Mouse (Mus musculus) heart, postnatal 14 days (tissue): ENCODE results near the gene Akr1b8. TPM values are rescaled to one million over a fixed set of nuclear protein-coding genes. Genes with fewer than 3 reads are reported as not detected.
A peak's percentile ranks its signal among the peaks of the same experiment; 100 is the strongest.
"Not testable (repeated sequence)": the region's sequence is repeated elsewhere in the genome, so short reads cannot be mapped to it uniquely, and the experiment has no call there.

Source experiments
- DNase-seq, 2 experiments: peaks; one replicate each; pipeline ENCODE4 v3.0.0; 2021 to 2022
- intact Hi-C: fragments of 180-260 bp; cut with DNase I; formaldehyde crosslinking; loops from one replicate; pipeline ENCODE4 v1.15.1; 2025
- total RNA-seq, 2 experiments: library from RNA; stranded (reverse); gene quantifications; 2 replicates each; pipeline ENCODE4 v1.2.3; 2021

Akr1b8 gene
- total RNA-seq, 2 experiments from 2014 or later: 4.2 to 4.4 TPM

DNA sequence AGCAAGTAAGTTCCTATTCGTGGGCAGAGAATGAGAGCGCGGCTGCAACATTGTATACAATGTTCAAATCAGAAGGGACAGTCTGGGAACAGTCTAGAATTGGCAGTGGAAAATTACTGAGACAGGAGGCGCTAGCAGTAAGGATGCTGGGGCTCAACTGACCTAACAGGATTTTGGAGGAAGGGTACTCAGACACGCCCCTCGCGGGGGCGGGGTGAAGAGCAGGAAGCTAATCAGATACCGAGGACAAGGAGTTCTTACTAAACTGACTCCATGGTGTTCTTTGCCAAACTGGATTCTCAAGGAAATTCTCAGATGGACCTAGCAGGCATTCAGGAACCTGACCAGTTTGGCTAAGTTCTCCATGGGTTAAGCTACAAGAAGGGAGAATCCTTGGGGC, 9.0 kb upstream of the Akr1b8 start:
- intact Hi-C loops: no loop called here
- peak in 1 of 2 experiments; percentile 8 for DNase-seq

DNA sequence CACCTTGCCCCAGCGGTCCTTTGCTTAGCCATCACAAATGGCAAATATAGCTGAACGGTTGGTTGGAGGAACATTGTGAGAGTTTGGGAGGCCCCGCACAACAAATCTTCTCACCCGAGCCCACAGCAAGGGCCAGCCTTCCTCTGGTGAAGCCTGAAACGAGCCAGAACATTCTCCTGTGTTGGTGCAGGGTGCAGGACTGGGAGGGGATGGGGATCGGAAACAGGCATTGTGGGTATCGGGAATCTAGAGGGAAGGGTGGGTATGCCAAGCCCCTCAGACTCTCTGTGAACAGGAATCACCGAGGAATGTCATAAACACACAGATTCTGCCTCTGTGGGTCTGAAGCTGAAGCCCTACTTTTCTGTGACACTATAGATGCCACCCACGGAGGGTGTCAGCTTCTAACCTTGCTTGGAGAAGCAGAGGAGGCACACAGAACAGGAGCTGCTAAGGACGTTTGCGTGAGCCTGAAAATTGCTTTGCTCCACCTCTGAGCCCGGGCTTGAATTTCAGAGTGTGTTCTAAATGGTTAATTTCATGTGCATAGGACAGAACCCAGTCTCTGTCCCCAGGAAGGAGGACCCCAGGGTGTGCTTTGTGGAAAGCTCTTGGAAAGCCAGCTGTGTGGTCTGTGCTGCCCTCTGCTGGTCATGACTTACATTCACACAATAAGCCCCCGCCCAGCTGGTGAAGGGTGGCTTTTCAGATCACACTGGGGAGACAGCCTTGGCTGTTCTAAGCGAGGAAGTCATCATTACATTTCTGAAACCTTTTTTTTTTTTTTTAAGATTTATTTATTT, 7.6 kb upstream of the Akr1b8 start:
- intact Hi-C loops: loop anchor here (1.0 to 2.0 kb wide), 2 partner anchors 53 to 103 kb away; no protein-coding TSS in a partner anchor
- peak; percentile 77 to 85 for DNase-seq

DNA sequence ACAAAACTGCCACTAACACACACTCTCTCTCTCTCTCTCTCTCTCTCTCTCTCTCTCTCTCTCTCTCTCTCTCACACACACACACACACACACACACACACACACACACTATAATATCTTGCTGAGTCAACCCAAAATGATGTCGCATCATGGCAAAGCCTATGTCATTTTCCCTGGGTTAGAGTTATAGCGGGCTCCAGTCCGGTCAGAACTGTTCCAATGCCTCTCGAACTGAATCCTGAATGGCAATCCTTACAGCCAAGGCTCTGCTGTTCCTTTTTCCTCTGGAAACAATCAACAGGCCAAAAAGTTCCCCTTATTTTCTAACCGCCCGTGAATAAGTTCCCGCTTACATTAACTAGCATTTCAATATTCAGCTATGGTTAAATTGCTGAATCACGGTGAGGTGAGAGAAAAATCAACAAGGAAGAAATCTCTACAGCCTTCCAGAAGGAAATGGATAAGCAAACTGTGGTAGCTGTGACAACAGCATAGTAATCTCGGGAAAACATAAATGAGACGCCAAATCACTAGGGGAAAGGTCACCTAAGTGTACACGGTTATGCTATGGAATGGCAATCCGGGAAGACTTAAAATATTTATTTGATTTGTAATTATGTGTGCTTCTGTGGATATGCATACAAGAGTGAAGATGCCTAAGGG, 3.8 kb upstream of the Akr1b8 start:
- DNase-seq: no peak
- intact Hi-C loops: no loop called here

DNA sequence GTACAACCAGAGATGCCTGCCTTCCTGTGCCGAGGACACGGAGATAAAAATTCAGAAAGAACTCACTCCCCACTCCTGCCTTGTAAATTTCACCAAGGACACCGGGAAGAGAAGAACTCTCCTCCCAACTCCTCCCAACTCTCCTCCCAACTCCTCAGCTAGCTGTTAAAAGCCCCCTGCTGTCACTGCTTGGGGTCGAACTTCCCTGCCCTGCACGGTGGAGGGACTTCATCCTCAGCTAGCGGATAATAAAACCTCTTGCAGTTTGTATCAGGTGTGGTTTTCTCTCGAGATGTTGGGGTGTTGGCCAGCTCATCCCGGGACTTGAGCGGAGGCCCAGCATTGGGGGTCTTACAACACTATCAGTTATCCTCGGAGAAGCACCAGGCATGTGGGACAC, 2.4 kb upstream of the Akr1b8 start:
- intact Hi-C loops, DNase-seq: not testable (repeated sequence)

DNA sequence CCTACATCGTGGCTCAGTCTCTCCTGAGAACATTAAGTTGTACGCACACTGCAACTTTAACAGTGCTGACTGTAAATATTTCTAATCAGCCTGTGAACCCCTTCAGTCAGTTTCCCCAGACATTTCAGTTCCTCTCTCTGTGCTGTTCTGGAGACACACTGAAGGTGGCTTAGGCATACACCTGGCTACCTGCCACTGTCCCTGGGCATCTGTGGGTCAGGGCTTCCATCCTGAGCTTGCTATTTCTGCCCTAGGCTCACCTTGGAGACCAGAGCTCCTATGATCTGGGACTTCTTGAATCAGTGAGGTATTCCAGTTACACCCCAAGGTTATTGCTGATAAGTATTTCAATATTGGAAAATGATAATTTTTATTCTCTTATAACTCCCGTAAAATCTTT, 1.5 kb upstream of the Akr1b8 start:
- no peak for DNase-seq
- intact Hi-C loops: no loop called here

DNA sequence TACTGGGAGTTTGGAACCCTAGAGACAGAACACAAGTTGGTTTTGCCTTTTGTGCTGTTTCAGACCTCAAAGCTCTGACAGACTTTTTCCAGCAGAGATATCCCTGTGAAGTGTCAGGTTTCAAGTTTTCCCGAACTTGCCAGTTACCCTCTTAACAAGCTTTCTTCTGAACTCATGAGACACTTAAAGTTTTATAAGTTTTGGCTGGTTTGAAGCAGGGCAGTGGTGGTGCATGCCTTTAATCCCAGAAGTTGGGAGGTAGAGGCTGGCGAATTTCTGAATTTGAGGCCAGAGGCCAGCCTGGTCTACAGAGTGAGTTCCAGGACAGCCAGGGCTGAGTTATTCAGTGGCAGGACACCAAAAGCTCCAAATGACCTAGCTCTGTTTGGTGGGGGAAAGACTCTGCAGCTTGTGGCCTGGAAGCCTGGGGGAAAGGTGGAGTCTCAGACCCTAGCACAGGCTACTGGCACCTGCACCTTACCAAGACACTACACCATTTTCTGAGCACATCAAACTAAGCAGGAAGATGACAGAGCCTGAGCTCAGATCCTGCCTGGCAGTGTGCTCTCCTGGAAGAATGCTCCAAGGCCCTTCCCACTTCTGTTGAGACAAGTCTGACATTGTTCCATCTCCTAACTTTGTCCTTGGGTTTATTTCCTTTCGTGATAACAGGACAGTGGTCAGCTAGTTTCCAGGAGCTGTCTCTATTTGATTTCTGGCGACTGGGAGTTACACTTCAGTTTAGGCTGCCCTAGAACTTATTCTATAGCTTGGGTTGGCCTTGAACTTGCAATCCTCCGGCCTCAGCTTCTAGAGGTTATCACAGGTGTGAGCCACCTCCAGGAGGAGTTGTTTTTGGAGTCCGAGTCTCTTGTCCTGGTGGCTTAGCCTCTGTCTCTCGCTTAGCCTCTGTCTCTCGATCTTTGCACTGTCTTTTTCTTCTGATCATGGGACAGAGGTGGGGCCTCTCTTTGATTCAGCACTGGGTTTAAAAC, 732 bp downstream of the Akr1b8 start:
- no peak for DNase-seq
- intact Hi-C loops: no loop called here

DNA sequence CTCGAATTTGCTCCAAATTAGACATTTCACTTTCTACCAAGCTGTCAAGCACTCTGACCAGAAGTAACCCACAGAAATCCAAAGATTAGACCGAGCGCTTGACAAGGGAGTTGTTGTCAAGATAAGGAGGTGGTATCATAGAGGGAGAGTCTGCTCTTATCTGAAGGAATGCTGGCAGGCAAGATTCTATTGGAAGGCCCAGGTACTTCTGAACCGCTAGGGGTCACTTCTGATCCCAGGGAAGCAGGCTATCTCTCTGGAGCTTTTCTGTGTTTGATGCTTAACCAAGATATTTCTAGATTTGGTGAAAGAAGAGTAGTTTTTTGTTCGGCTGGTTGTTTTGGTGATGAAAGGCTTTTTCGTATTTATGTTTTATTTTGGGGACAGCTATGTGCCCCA, 1.4 kb downstream of the Akr1b8 start:
- intact Hi-C loops: no loop called here
- DNase-seq: no peak

DNA sequence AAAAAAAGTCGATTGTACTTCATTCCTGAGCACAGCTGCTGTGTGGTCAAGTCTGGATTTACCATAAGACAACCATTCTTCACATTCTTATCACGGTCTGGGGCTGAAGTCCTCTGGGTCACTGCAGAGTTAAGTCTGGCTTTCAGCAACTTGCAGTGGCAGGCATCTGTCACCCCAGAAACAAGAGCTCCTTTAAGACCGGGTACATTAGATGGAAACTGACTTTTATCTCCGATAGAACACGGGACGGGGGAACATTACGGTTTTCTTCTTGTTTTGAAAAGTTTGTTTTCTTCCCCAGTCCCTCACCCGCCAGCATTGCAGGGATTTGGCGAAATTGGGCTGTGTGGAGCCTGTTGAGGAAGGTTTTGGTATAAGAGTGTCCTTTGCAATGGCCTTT, 1.9 kb downstream of the Akr1b8 start:
- DNase-seq: no peak
- intact Hi-C loops: no loop called here

DNA sequence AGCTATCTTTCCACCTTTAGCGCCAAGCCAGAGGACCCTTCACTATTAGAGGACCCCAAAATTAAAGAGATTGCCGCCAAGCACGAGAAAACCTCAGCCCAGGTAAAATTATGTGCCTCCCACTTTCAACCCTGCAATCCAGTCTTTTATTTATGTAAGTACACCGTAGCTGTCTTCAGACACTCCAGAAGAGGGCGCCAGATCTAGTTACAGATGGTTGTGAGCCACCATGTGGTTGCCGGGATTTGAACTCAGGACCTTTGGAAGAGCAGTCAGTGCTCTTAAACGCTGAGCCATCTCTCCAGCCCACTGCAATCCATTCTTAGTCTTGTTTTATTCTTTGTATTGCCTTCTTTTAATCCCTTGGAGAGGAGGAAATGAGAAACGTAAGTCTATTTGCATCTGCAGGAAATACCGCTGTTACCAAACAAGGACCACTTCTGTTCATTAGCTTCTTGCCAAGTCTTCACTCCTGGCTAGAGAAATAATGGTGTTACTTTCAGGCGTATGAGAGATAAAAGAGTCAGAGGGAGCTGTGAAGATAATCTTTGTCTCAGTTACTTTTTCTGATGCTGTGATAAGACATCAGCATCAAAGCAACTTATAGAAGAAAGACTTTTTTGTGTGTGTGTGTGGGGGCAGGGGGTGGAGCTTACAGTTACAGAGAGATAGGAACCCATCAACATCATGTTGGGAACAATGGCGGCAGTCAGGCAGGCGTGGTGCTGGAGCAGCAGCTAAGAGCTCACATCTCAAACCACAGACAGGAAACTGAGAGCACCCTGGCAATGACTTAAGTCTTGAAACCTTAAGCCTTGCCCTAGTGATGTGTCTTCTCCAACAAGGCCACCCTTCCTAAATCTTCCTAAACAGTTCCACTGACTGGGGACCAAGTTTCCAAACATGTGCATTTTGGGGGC, 10.6 kb downstream of the Akr1b8 start:
- intact Hi-C loops: no loop called here
- DNase-seq: no peak

DNA sequence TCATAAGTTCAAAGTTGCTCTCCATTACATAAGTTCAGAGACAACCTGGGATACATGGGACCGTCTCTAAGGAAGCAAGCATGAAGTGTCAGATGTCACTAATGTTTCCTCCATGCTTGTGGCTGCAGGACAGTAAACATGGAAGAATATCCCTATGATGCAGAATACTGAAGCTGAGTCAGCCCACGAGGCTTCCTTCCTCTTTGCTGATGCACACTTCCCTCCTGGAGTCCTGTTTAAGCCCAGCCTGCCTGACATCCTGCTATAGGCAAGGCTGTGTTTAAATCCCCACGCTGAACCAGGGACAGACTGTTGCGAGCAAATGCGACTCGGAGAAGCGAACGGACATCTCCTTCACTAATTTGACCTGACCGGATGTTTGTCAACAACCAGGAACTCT, 14.1 kb downstream of the Akr1b8 start:
- DNase-seq: no peak
- intact Hi-C loops: no loop called here

DNA sequence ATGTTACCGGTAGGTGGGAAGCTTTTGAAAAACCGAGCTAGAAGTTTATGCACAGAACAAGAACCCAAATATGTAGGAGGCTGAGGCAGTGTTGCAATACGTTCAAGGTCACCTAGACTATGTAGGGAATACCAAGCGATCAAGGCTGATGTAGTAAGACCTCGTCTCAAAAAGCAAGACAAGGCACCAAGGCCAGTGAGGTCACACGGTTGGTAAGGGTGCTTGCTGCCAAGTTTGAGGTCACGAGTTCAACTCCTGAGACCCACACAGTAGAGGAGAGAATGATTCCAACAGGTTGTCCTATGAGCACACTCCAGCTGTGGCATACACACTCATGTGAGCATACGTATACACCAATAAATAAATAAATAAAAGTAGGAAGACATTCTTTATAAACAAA, 16.2 kb downstream of the Akr1b8 start:
- intact Hi-C loops: loop anchor here (5.0 kb wide), 1 partner anchor 77 kb away; no protein-coding TSS in a partner anchor
- no peak for DNase-seq

DNA sequence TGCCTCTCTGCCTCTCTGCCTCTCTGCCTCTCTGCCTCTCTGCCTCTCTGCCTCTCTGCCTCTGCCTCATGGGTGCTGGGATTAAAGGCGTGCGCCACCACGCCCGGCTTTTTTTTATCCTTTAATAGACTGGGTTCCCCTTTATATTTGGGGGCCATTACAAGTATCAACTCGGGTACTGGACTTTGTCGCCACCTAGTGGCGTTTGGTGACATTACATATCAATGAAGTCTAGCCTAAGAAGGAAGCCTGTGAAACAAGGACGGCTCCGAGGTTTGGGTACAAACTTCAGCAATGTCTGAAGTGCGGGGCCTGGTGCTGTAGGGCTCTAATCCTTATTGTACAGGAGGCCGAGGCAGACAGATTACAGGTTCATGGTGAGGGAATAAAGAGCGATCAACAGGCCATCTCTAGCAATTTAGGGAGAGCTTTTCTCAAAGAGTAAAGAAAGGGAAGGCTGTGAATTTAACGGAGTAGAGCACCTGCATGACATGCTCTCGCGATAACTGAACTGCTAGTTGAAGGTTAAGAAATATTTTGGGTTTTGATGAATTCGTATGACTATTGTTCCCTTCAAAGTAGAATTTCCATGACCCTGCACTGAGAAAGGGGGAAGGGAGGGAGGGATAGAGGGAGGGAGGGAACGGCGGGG, 17.9 kb downstream of the Akr1b8 start:
- peak; percentile 79 to 87 for DNase-seq
- intact Hi-C loops: loop anchor here (1.0 to 5.0 kb wide), 2 partner anchors 75 to 79 kb away; no protein-coding TSS in a partner anchor

DNA sequence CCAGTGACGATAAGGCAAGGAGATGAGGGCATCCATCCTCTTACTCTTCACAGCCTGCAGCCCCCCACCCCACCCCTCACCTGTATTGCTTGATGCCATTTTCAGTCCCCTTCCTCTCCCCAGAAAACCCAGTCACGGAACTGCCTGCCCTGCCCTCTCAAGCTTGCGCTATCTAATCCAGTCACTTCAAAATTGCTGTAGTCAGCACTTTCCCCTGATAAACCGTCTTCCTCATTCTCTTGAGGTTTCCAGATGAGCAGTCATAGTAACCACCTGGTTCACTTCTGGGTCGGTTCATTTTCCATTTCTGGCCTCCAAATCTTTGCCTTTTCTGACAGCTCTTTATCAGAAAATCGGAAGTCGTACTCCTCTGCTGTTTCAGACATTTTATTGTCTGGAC, 19.9 kb downstream of the Akr1b8 start:
- intact Hi-C loops: loop anchor here (5.0 kb wide), 1 partner anchor 73 kb away; no protein-coding TSS in a partner anchor
- DNase-seq: no peak

DNA sequence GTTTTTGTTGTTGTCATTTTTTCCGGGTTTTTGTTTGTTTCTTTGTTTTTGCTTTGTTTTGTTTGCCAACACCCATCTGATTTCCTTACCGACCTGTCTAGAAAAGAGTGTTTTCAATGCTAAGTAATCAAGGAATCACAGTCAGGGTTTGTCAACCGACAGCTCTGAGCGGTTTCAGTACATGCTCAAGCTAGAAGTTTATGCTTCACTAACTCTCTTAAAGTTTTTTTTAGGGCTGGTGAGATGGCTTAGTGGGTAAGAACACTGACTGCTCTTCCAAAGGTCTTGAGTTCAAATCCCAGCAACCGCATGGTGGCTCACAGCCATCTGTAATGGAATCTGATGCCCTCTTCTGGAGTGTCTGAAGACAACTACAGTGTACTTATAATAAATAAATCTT, 22.0 kb downstream of the Akr1b8 start:
- DNase-seq, intact Hi-C loops: not testable (repeated sequence)

DNA sequence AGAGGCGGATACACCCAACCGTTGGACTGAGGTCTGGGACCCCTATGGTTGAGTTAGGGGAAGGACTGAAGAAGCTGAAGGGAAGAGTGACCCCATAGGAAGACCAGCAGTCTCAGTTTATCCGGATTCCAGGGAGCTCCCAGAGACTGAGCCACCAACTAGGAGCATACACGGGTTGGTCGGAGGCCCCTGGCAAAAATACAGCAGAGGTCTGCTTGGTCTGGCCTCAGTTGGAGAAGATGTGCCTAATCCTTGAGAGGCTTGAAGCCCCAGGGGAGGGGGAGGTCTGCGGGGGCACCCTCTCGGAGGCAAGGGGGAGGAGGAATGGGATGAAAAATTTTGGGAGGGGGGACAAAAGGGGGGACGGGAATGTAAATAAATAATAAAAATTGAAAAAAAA, 29.5 kb downstream of the Akr1b8 start:
- intact Hi-C loops: no loop called here

DNA sequence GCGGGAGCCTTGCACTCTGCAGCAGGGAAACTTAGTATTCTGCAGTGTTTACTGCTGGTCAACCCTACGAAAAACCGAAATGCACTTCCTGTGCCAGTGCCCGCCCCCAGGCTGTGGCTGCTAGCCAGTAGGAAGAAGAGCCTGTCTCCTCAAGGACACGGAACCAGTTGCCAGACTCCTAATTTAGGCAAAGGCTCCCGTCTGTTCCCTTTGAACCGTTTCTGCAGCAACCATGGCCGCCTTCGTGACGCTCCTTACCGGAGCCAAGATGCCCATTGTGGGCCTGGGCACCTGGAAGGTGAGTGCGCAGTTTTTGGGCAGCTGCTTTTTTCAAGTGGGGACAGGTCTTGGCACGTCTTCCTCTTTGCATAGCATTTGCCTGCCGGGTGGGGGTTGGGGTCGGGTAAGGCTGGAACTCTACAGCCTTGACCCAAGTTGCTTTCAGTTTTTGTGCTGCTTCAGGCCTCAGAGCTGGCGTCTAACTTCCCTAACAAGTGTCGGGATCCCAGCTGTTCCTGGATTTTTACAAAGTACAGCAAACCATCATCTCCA, 30.3 kb downstream of the Akr1b8 start, which contains the start of gene Akr1b10:
TSS of gene Akr1b10 (plus strand) at position 109 of the 552 bp plus-strand sequence.
- intact Hi-C loops: no loop called here
- peak; percentile 75 to 85 for DNase-seq

More for the DNA sequence above, 29.5 kb downstream of the Akr1b8 start:
- DNase-seq: no peak

DNA sequence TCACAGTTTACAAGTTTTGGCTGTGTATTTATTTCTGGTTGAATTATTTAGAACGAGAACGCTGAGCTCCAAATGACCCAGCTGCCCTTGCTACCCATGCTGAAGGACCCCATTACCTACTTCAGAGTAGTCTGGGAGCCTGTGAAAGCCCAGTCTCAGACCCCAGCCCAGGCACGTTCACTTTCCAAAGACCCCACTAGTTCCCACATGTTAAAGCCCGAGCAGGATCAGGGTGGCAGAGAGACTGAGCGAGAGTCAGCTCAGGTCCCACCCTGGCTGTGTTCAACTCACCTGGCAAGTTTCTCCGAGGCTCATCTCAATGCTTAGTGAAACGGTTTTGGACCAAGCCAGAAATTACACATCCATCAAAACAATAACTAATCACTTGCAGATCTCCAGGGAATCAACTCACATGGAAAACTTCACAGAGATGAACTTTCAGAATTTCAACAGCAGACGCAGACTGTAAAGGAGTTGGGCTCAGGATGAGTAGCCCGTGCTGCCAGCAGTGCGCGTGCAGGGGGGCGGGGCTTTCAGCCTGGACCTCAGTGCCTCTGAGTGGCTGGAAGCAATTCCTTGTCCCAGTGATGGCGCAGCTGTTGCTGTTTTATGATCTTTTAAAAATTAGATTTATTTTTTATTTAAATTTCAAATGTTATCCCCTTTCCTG, 30.9 kb downstream of the Akr1b8 start:
- intact Hi-C loops: no loop called here
- peak; percentile 66 to 70 for DNase-seq
